Mouse (Mus musculus) liver, postnatal 0 days (tissue): ENCODE data around the gene Fgd4. TPM values are rescaled to one million over a fixed set of nuclear protein-coding genes. Genes with fewer than 3 reads are reported as not detected.

Experiments
- ATAC-seq: fragments of 200-750 bp; cut with Nextera tagmentation; 2 replicates; pipeline ENCODE4 v1.8.0; 2017; ENCODE audit warnings: mild to moderate bottlenecking, moderate library complexity
- DNase-seq: peaks from one replicate; pipeline ENCODE4 v3.0.0-alpha.2; 2016
- H3K27ac ChIP-seq: fragments of 300-500 bp; sonication (generic); 2 replicates; pipeline ENCODE4 v1.5.1; 2014; ENCODE audit warnings: antibody characterized with exemption, moderate library complexity, mild to moderate bottlenecking, low read depth
- H3K27me3 ChIP-seq: fragments of 300-500 bp; sonication (generic); 2 replicates; pipeline ENCODE4 v1.6.1; 2014; ENCODE audit warnings: low read length, control low read depth, mixed read lengths; ENCODE audit not compliant: insufficient read depth
- H3K36me3 ChIP-seq: fragments of 300-500 bp; sonication (generic); replicated peaks from 2 replicates; pipeline ENCODE4 v1.6.1; 2014; ENCODE audit warnings: mild to moderate bottlenecking, control low read depth, low read length, moderate library complexity, mixed read lengths; ENCODE audit not compliant: insufficient read depth
- H3K4me1 ChIP-seq: fragments of 300-500 bp; sonication (generic); 2 replicates; pipeline ENCODE4 v1.6.1; 2014; ENCODE audit warnings: antibody characterized with exemption, mild to moderate bottlenecking, control low read depth; ENCODE audit not compliant: insufficient read depth
- H3K4me2 ChIP-seq: fragments of 300-500 bp; sonication (generic); 2 replicates; pipeline ENCODE4 v1.6.1; 2014; ENCODE audit warnings: low read depth, mild to moderate bottlenecking, low read length, moderate library complexity, mixed read lengths
- H3K4me3 ChIP-seq: fragments of 300-500 bp; sonication (generic); 2 replicates; pipeline ENCODE4 v1.5.1; 2014; ENCODE audit warnings: low read depth, low read length
- H3K9ac ChIP-seq: fragments of 300-500 bp; sonication (generic); replicated peaks from 2 replicates; pipeline ENCODE4 v1.6.1; 2014; ENCODE audit warnings: mild to moderate bottlenecking, moderate library complexity
- H3K9me3 ChIP-seq: fragments of 300-500 bp; sonication (generic); 2 replicates; pipeline ENCODE4 v1.6.1; 2016; ENCODE audit warnings: mild to moderate bottlenecking, control low read depth, low read length, mixed read lengths
- CTCF ChIP-seq: sonication (generic); IDR thresholded peaks from 2 replicates; pipeline ENCODE4 v1.5.1; 2016; ENCODE audit warnings: antibody characterized with exemption, low read depth
- EP300 ChIP-seq: IDR thresholded peaks from 2 replicates; pipeline ENCODE4 v1.6.1; 2016; ENCODE audit warnings: antibody characterized with exemption, low read depth, mild to moderate bottlenecking
- WGBS: fragments of 180-500 bp; shearing (Covaris S2); extraction: QIAGEN DNeasy Blood & Tissue Kit; methylation state at CpG from one replicate; pipeline ENCODE4 v1.1.7; 2014; ENCODE audit not compliant: insufficient replicate concordance; 5-methylcytosine and 5-hydroxymethylcytosine counted together
- polyA plus RNA-seq: library from polyadenylated mRNA; unstranded; fragments of >200 nt; fragmentation: Nextera tagmentation; extraction: Ambion mirVana; gene quantifications from 2 replicates; pipeline ENCODE4 v1.2.1, GENCODE M21; 2015

Gene Fgd4
- polyA plus RNA-seq, 1 experiment from 2014 or later: 2.1 TPM

DNA sequence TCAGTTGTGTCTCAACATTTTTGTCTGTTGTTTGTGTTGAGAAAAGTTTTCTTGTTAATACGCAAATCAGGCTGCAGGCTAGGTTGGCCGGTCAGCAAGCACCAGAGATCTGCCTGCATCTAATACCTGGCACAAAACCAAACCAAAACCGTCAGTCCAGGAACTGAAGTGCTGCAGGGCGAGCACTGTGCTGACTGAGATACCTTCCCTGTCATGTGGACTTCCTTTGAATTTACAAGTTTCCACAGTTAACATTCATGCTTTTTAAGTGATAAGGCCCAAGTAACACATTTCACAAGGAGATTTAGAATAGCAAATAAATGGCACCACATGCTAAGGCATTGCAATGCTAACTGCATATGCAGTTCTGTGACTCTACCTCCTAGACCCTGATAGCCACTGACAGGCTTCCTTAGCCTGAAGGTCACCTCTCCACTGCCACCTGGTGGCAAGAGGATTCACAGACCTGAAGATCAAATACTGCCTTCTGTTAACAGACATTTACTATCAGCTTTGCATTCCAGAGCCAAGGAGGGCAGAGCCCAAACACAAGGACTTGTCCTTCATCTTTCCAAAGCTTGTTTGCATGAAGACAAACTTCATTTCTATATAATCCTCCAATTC, 15.8 kb downstream of the Fgd4 start:
- Histone ChIP-seq H3K4me3 (no peak overlapping the region), H3K9ac (no peak overlapping the region), H3K4me2 (no peak overlapping the region), H3K36me3 (no peaks in the 10 kb centered on the region), H3K4me1 (no peaks in the 10 kb centered on the region), H3K9me3 (no peaks in the 10 kb centered on the region), H3K27ac (no peak overlapping the region), H3K27me3 (no peaks in the 10 kb centered on the region)
- DNase-seq: peak; percentile 78
- TF ChIP-seq CTCF: peak; percentile 90
- TF ChIP-seq EP300: no peak
- no peak; the same call in 1 of the 2 replicates for ATAC-seq
- 76% methylated on average over 4 of the region's 4 CpGs for WGBS

DNA sequence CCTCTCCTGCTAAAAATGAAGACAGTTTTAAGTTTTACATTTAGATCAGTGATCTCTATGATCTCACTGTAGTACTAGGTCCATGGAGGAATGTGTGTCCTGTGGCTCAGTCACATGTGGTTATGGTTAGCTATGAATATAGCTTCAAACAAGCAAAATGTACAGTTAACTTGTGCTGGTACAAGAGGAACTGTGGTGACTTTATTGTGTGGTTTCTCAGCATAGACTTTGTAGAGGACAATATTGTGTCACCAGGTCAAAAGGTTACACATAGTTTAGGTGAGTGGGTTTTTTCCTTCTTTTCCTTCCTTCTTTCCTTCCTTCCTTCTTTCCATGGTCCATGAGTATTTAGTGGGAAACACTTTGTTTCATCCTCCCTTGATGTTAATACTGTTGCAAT, 23.8 kb downstream of the Fgd4 start:
- H3K9me3 ChIP-seq: no peaks in the 10 kb centered on the region
- H3K27me3 ChIP-seq: no peaks in the 10 kb centered on the region
- H3K4me3 ChIP-seq: no peak overlapping the region
- no peak overlapping the region for H3K27ac ChIP-seq
- no peak for DNase-seq
- no peak for TF ChIP-seq CTCF
- H3K9ac ChIP-seq: no peak overlapping the region
- ATAC-seq: no peak
- no peak overlapping the region for H3K4me2 ChIP-seq
- H3K36me3 ChIP-seq: no peaks in the 10 kb centered on the region
- H3K4me1 ChIP-seq: 0 out of 2 replicates have a peak, but pooled peaks cover 3% of the 10 kb centered on the region

DNA sequence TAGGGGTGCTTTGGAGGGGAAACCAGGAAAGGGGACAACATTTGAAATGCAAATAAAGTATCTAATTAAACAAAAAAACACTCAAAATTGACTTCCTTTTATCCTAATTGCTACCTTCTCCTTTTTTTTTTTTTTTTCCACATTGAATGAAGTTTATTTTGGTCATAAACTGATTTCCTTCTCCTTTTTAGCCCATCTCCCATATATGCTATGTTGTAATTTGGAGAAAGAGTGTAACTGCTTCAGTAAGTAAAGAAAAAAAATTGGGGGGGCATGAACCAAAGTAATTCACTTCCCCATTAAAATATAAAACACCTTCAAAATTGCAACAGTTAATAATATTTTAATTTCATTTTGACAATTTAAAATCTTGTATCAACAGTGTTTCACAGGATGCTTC, 25.8 kb downstream of the Fgd4 start:
- DNase-seq: no peak
- H3K36me3 ChIP-seq: no peaks in the 10 kb centered on the region
- no peak overlapping the region for H3K9ac ChIP-seq
- no peaks in the 10 kb centered on the region for H3K27me3 ChIP-seq
- TF ChIP-seq CTCF: no peak
- TF ChIP-seq EP300: no peak
- no peak overlapping the region for H3K27ac ChIP-seq
- ATAC-seq: no peak
- H3K4me3 ChIP-seq: no peak overlapping the region
- no peak overlapping the region for H3K4me2 ChIP-seq
- H3K9me3 ChIP-seq: no peaks in the 10 kb centered on the region
- H3K4me1 ChIP-seq: 0 out of 2 replicates have a peak, but pooled peaks cover 3% of the 10 kb centered on the region

DNA sequence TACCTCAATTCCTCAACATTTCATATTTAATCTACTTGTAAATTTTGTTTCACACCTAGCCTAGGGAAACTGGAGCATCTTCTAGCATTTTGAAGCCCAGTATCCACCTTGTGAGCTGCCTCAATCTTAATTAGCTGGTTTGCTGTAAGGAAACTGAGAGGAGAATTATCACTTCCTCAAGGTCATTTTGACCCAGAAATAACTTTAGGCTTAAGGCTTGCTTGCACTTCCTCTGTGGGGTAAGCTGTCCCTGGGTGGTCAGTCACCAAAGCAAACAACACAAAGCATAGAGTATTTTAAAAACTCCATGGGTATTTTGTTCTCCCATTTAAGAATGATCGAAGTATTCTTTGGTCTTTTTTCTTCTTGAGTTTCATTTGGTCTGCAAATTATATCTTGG, 27.2 kb downstream of the Fgd4 start:
- no peak for ATAC-seq
- H3K27ac ChIP-seq: peak overlapping the region; percentile 69

DNA sequence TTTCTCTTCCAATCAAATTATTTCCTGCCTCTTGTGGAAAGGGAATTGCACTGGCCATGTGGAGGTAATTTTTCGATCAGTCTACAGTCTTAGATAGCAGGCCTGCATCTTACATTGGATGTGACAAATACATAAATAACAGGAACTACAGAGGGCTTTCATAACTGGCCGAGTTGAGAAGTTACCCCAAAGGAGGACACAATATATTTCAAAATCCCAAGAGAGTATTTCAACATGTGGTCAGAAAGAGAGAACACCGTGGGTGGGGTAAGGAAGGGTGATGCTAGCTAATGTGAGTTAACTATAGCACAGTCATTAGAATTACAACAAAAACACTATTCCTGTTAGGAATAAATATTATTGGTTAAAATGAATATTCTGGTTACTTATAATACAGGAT, 29.0 kb downstream of the Fgd4 start:
- H3K27ac ChIP-seq: peak overlapping the region; percentile 44; the same call in 1 of the 2 replicates
- H3K9ac ChIP-seq: no peak overlapping the region
- TF ChIP-seq CTCF (no peak), EP300 (peak; percentile 24; the same call in 1 of the 2 replicates)
- ATAC-seq (peak; percentile 67; the same call in 1 of the 2 replicates), DNase-seq (no peak)
- H3K9me3 ChIP-seq: no peaks in the 10 kb centered on the region
- 0 out of 2 replicates have a peak, but pooled peaks cover 1% of the 10 kb centered on the region for H3K4me1 ChIP-seq
- H3K4me2 ChIP-seq: 0 out of 2 replicates have a peak overlapping the region, but pooled peaks have one; percentile 15
- no peaks in the 10 kb centered on the region for H3K27me3 ChIP-seq
- H3K36me3 ChIP-seq: no peaks in the 10 kb centered on the region
- WGBS: 42% methylated on average over 3 of the region's 3 CpGs
- peak overlapping the region; percentile 20; the same call in 1 of the 2 replicates for H3K4me3 ChIP-seq

More for the DNA sequence above, 27.2 kb downstream of the Fgd4 start:
- WGBS: 74% methylated on average over 1 of the region's 1 CpGs
- H3K9me3 ChIP-seq: no peaks in the 10 kb centered on the region
- TF ChIP-seq CTCF (no peak), EP300 (no peak)
- no peaks in the 10 kb centered on the region for H3K27me3 ChIP-seq
- H3K9ac ChIP-seq: no peak overlapping the region
- H3K4me1 ChIP-seq: 0 out of 2 replicates have a peak, but pooled peaks cover 3% of the 10 kb centered on the region
- H3K4me2 ChIP-seq: no peak overlapping the region
- no peak for DNase-seq
- H3K36me3 ChIP-seq: no peaks in the 10 kb centered on the region
- no peak overlapping the region for H3K4me3 ChIP-seq

DNA sequence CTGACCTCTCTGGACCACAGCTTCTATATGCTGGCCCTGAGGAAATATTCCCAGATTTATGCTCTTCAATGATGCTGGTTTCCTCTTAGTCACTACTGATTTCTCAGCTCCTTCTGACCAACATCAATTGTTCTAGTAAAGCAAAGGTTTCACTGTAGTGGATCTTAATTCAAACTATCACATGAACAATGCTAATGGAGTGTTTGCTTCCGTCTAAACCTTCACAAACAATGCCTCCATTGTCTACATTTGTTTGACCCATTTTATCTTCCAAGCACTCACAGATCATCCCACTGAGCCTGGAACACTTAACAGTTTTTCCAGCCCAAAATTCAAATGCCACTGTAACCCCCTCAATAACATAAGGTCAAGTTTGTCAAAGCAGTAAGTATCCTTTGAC, 33.6 kb downstream of the Fgd4 start:
- ATAC-seq (no peak), DNase-seq (no peak)
- Histone ChIP-seq H3K4me2 (no peak overlapping the region), H3K27ac (no peak overlapping the region), H3K9me3 (no peaks in the 10 kb centered on the region), H3K9ac (no peak overlapping the region), H3K4me3 (no peak overlapping the region), H3K4me1 (no peaks in the 10 kb centered on the region), H3K36me3 (no peaks in the 10 kb centered on the region), H3K27me3 (no peaks in the 10 kb centered on the region)
- 78% methylated on average over 1 of the region's 1 CpGs for WGBS
- TF ChIP-seq EP300 (no peak), CTCF (no peak)
